Mouse (Mus musculus): ENCODE measurements around the gene Tmem217.
"Not testable (repeated sequence)": the region's sequence is repeated elsewhere in the genome, so short reads cannot be mapped to it uniquely, and the experiment has no call there.

The Tmem217 gene

DNA sequence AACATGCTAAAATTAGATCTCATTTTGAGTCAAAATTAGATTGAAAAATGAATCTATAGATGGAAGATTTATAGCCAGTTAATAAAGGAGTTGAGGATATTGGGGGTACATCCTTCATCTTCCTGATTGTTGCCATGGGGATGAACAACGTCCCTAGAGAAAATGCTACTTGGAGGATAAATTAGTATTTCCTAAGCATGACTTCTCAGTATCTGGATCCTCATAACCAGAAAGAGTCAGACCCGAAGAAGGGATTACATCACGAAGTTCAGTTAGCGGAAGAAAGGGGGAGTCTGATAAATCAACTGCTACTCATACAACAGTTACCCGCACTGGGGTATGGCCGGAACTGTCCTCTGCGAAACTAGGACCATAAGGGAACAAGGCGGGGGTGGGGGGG lies 3.2 kb downstream of the Tmem217 start:
- no peak for DNase-seq (ENCODE audit: low read depth)

DNA sequence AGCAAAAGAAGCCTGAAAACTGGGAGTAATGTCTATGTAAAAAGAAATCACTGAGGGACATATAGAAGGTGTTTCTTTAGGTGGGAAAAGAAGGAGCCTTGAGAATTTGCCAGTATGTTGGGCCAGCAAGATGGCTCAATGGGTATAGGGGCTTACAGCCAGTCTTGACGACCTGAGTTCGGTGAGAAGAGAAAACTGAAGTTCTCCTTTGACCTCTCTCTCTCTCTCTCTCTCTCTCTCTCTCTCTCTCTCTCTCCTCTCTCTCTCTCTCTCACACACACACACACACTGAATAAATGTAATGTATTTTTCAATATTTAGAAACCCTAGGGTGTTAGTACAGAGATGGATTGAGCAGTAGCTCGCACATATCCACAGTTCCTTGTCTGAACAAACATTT lies 3.7 kb downstream of the Tmem217 start:
- DNase-seq (ENCODE audit: low read depth) = no peak

DNA sequence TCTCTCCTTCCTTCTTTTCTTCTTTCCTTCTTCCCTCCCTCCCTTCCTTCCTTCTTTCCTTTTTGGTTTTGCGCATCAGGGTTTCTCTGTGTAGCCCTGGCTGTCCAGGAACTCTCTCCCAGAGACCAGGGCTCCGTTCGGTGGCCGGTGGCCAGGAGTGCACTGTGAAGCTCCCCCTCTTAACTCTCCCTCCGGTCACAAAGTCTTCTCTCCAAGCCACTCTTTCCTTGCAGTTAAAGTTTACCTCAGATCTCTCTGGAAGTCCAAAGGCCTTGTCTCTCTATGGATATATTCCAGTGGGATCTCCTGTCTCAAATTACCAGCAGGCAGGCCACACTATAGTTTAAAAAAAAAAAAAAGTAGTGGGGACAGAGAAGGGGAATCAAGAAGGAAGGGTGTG lies 6.9 kb downstream of the Tmem217 start:
- no peak for DNase-seq (ENCODE audit: low read depth)

DNA sequence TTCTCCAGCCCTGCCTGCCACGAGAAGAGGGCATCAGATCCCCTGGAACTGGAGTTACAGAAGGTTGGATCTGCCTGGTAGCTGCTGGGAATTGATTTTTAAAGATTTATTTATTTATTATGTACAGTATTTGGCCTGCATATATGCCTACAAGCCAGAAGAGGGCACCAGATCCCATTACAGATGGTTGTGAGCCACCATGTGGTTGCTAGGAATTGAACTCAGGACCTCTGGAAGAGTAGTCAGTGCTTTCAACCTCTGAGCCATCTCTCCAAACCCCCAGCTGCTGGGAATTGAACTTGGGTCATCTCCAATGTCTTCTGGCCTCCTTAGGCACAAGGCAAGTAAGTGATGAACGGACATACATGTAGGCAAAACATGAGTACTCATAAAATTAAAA lies 8.1 kb downstream of the Tmem217 start:
- DNase-seq (ENCODE audit: low read depth) = no peak

DNA sequence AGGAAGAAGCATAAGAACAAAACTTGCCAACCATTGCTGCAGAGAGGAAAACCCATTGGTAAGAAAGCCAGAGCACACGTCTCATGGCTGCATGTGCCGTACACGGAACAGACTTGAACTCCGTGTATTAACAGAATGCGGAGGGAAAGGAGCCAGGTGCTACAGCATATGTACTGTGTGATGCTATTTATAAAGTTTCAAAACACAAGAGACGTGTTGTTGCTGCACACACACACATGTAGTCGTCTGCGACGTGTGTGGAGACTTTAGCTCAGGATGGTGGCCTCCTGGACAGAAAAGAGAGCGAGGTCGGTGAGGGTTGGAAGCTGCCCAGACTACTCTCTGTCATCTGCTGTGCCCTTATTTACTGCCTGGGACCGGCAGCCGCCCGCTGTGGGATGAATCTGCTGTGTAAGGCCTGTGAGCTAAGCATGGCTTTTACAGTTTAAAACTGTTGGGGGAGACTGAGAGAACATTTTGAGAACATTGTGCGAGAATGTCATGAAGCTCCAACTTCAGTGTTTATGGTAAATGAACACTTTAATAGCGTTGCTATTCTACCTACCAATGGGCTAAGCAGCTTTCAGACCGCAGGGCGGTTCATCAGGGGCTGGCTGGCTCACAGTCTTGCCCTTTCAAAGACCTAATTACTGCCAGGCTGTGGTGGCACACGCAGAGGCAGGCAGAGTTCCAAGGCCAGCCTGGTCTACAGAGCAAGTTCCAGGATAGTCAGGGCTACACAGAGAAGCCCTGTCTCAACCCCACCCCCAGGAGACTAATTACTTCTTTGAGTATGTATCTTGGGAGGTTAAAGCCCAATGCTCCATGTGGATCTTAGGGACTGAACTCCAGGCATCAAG lies 9.1 kb downstream of the Tmem217 start:
- no peak for DNase-seq (ENCODE audit: low read depth)

DNA sequence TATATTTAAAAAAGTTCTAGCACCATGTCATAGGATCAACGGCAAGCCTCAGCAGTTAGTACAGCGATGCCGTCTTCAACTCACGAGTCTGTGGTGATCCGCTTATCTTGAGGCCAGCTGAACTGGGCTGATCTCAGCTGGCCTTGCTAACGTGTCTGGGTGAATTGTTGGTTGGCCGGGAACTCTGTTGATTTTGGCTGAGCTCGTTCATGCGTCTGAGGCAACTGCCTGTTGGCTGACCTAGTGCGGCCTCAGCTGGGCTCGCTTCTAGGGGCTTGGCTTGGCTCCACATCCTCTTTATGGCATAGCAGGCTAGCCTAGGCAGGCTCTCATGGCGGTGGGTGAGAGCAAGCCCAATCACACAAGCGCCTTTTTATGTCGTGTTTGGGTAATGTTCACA lies 10.8 kb downstream of the Tmem217 start:
- DNase-seq (ENCODE audit: low read depth) = no peak

DNA sequence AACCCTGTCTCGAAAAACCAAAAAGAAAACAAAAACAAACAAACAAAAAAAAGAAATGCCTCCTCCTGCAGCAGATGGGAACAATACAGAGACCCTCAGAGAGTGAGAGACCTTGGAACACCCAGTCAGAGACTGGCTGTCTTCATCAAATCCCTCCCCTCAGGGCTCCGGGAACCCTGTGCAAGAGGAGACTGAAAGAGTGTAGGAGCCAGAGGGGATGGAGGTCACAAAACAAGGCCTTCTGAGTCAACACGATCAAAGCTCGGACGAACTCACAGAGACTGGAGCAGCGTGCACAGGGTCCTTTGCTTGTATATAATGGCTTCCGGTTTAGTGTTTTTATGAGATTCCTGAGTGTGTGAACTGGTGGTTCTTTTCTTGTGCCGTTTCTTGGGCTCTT lies 11.8 kb downstream of the Tmem217 start:
- DNase-seq (ENCODE audit: low read depth) = no peak

DNA sequence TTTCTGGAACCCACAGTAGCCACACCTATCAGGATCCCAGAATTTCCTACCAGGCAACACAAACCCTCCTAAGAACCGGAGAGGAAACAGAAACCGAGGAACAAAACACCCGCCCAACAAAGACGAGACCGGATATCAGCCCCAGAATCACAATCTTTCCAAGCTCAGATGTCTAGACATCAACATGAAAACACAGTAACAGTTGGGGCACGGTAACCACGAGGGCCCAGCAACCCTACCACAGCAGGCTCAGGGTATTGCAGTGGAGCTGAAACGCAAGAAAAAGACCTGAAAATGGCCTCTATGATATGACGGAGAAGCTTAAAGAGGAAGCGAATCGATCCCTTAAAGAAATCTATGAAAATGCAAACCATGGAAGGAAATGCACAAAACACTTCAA lies 18.3 kb downstream of the Tmem217 start:
- no peak for DNase-seq (ENCODE audit: low read depth)

DNA sequence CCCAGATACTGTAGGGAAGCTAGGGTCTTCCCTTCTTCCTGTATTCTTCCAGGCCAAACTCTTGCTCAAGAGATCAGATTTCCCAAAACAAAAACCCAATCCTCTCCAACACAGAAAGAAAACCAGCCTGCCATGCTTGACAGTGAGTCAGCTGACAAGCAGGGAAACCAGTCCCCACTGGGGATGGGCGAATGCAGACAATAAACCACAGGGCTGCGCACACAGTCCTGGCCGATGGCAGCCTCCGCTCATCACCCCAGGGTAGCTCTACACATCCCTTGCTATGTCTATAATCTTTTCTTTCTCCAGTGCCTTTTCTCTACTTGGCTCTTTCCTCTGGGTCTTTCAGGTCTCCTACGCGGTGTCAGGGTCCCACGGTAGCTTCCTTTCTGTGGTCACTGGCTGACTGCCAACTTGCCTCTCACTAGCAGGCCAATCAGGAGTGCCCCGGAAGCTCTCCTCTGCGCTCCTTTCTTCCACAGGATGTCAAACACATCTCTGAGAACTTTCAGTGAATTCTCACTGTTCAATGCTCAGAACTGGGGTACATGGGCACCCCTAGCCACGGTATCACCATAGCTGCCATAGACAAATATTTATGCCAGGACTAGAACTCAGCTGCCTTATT lies 20.3 kb downstream of the Tmem217 start:
- no peak for DNase-seq (ENCODE audit: low read depth)

DNA sequence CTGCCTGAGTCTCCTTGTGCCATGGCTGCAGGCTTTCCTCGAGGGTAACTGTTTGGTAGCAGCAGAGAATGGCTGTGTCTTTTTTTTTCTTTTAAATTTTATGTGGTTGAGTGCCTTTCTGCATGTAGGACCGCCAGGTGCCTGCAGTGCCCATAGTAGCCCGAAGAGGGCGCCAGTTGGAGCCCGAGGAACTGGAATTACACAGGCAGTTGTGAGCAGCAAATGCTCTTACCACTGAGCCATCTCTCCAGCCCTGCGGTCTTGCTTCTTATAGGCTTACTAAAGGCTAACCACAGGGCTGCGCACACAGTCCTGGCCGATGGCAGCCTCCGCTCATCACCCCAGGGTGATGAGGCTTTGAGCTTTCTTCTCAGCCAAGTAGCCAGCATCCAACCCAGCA lies 20.9 kb downstream of the Tmem217 start:
- DNase-seq (ENCODE audit: low read depth) = no peak

DNA sequence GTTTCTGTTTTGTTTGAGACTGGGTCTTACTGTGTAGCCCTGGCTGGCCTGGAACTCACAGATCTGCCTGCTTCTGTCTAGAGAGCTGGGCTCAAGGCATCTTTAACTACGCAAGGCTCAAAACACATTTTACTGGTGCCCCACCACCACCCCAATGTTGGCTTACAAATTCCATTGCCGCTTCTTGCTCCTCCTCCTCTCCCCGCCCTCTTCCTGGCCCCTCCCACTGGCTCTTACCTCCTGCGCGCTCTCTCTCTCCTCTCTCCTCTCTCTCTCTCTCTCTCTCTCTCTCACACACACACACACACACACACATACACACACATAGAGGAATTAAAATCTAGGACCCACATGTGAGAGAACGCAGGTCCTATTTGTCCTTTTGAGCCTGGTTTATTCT lies 21.7 kb downstream of the Tmem217 start:
- no peak for DNase-seq (ENCODE audit: low read depth)

DNA sequence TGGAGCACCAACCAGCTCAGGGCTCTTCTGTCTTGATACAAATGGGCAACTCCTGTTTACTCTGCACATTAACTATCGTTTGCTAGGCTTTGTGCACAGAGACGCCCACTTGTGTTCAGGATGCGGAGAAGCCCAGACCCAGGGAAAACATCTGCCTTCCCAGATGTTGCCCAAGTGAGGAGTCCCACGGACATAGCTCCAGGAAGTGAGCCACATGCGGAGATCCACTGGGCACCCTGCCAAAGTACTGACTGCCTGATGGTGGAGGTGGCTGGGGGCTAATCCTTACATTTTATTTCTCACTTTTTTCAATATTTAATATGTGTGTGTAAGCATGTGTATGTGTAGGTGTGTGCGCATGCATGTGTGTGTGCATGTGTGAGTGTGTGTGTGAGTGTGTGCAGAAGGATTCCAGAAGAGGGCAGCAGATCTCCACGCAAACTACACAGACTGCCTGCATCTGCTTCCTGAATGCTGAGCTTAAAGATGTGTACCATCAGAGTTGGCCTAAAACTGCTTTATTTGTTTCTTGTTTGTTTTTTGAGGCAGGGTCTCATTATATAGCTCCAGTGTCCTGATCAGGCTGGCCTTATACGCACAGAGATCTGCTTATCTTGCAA lies 23.5 kb downstream of the Tmem217 start:
- no peak for DNase-seq (ENCODE audit: low read depth)

DNA sequence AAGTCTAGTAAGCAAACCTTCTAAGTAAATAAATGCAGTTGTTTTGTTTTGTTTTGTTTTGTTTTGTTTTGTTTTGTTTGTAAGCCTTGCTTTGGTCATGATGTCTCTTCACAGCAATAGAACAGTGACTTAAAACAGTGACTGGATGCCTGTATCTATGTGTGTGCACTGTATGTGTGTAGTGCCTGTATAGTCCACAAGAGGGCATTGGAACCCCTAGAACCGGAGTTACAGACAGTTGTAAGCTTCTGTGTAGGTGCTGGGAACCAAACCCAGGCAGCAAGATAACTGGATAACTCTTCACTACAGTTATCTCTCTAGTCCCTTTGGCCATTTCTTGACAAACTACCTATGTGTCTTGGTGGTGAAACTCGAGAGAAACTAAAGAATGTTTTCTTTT lies 26.6 kb downstream of the Tmem217 start:
- no peak for DNase-seq (ENCODE audit: low read depth)

DNA sequence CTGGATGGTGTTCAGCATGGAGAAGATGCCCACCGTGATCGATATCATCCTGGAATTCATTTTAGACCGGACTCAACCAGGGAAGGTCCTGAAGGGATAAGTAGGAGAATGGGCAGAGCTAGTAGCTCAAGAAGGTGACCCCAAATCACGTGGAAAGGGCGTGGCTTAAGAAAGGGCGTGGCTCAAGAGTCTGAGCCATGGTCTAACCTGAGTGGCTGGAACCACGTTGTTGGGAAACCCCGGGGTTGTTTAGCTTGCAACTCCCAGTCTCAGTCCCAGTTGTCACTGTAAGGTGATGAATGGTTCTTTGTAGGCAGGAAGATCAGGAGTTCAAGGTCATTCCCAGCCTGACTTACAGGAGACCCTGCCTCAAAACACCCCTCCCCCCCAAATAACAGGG lies 32.5 kb downstream of the Tmem217 start:
- no peak for DNase-seq (ENCODE audit: low read depth)

DNA sequence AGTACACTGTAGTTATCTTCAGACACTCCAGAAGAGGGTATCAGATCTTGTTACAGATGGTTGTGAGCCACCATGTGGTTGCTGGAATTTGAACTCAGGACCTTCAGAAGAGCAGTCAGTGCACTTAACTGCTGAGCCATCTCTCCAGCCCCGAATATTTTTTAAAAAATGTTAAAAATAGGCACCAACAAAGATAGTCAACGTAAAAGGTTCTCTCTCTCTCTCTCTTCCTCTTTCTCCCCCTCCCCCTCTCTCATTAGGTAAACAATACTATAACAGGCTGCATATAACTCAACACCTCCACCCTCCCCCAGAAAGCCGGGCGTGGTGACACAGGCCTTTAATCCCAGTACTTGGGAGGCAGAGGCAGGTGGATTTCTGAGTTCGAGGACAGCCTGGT lies 33.5 kb downstream of the Tmem217 start:
- not testable (repeated sequence) for DNase-seq (ENCODE audit: low read depth)

DNA sequence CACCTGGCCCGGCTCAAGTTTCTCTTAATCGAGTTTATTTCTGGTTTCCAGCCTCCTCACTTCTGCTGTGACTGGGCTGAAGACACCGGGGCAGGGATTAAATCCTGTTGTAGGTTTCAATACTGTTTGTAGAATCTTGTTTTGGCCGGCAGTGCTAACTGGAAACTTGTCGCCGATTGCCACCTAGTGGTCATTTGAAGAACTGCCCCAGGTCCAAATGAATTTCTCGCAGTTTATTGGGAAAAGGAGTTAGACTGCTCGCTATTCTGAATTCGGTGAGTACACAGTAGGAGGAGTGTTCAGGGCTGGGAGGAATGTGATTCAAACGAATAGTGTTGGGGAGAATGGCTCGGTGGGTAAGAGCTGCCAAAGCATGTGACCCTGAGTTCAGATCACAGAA lies 37.8 kb downstream of the Tmem217 start:
- DNase-seq (ENCODE audit: low read depth) = peak; percentile 74

DNA sequence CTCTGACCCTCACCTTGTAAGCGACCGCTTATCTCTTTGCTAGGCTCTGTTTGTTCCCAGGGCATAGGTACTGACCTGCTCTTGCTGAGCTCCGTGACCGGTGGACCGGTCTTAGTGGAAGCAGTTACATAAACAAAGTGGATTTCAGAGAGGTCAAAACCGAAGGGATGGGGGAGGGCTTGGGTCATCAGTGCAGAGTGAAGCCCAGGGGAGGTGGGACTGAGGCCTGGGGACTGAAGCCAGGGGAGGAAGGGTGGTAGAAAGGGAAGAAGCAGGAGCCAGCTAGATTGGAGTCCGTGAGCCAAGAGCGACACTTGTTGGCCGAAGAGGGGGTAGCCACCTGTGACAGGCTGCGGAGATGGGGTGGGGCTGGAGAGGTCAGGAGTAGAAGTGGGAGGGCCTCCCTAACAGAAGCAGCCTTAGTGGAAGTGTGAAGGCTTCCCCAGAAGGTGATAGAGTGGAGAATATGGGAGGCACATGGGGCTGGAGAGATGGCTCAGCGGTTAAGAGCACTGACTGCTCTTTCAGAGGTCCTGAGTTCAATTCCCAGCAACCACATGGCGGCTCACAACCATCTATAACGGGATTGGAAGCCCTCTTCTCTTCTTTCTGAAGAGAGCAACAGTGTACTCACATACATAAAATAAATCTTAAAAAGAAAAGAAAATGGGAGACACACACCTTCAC lies 39.0 kb downstream of the Tmem217 start:
- peak; percentile 77 for DNase-seq (ENCODE audit: low read depth)

DNA sequence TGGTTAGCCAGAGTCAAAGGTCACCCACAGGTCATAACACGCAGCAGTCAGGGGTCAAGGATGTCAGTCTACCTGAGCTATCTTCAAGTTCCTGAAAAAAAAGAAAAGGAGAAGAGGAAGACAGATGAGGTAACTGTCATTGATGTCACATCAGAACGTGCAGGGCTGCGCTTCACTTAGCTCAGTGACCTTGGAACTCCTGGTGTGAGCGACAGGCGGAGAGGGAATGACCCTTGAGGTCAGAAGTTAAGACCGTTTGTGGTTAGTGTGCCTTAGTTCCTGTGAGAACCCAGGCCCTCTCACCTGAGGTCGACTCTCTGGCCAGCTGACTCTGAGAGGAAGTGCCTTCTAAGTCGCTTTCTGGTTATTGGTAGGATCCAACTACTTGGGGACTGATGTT lies 41.5 kb downstream of the Tmem217 start:
- no peak for DNase-seq (ENCODE audit: low read depth)

DNA sequence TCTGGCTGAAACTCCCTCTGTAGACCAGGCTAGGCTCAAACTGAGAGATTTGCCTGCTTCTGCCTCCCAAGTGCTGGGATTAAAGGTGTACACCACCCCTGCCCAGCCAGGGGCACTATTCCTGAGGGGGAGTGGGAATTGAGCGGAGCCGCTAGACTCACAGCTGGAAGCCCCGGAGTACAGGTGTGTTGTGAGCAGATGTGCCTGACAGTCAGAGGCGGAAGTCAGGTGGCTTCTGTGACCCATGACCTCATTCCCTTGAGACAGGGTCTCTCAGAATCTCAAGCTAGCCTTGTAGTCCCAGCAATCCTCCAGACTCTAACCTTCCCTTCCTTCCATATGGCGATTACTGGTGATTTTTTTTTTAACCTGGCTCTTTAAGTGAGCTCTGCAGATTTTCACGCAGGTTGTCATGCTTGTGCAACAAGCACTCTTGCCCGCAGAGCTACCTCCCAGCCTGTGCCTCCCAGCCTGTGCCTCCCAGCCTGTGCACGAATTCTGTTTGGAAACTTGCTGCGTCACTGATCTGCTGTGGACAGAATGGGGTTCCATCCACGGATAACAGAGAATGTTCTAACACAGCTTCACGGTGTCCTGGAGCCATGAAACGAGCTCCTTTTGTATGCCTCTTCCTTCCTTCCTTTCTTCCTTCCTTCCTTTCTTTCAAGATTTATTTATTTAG lies 43.1 kb downstream of the Tmem217 start:
- DNase-seq (ENCODE audit: low read depth) = no peak

DNA sequence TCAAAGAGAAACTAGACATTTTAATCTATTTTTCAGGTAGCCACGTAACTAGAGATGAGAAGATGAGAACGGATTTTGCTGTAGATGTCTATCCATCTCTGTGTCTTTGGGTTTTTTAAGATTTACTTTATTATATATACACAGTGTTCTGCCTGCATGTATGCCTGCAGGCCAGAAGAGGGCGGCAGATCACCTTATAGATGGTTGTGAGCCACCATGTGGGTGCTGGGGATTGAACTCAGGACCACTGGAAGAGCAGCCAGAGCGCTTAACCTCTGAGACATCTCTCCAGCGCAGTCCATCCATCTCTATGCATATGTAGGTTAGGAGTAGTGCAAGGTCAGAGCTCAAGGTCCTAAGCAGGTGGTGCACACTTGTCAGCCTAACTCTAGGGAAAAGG lies 48.5 kb downstream of the Tmem217 start:
- no peak for DNase-seq (ENCODE audit: low read depth)

DNA sequence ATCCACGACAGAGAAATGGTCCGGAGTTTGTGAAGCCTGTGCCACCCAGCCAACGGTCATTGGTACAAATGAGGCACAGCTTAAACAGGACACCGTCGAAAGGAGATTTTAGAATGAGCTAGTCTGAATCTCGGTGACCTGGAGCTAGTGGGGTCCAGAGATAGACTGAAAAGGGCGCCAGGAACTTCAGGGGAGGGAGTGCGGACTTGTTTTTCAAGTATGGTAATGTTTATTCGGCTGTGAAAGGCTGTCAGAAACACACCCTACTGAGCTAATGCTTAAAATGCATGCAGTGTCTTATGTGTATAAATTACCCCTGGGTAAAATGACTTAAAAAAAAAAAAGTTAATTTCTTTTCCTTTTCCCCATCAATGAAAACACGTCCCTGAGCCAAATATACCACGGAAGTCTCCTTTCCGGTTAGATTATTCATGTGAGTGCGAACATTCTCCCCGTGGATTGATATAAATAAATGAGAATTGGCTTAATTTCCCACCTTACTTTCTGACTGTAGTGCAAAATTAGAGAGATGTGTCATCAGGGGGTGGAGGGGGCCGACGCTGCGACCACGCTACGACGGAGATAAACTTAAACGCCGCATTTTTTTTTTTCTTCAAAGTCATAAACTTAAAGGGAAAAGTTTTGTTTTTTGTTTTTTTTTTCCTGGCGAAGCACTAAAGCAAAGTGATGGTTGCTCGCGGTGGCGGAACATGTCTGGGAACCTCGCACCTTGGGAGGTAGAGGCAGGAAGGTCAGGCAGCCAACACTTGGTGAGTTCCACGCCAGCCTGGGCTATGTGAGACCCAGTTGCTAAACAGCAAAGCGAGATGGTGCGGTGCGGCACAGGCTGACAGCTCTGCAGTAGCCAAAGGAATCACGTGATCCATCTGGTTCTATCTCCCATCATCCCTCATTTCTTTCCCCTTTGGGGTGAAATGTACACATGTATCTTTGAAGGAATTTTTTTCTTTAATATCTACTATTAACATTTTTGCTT lies 49.2 kb downstream of the Tmem217 start:
- no peak for DNase-seq (ENCODE audit: low read depth)

Measured in c-Kit-positive CD71-positive TER-119-negative erythroid progenitor cells, embryonic 14.5 days (primary cell).